Mouse (Mus musculus) liver, postnatal 0 days (tissue): ENCODE measurements around the gene 1700113H08Rik.

Source experiments
- CTCF ChIP-seq: sonication (generic); IDR thresholded peaks from 2 replicates; pipeline ENCODE4 v1.5.1; 2016; ENCODE audit warnings: antibody characterized with exemption, low read depth
- EP300 ChIP-seq: IDR thresholded peaks from 2 replicates; pipeline ENCODE4 v1.6.1; 2016; ENCODE audit warnings: antibody characterized with exemption, low read depth, mild to moderate bottlenecking

DNA sequence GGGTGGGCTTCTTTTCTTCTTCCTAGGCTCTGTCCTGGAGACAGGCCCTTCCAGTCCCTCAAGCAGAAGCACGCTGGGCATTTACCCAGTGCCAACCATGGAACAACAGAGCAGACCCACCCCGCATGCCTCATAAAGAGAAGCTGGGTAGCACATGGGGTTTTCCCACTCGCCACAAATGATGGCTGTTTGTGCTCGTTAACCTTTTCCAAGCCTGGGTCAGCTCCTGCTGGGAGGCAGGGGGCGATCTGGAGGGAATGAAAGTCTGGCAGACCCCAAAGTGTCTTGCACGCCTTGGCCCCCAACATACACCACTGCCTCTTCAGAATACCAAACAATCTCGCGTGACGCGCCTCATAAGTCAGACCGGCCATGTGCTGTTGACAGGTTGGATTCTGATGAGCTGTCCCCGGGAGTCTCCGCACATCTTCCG, 21.6 kb upstream of the 1700113H08Rik start:
- TF ChIP-seq EP300 (no peak), CTCF (no peak)
